Mouse (Mus musculus): ENCODE measurements at regions not wholly inside any gene's neighbourhood (a gene's known extent, or its start where the extent isn't known, plus 50 kb on each side); places are given as distances from the start of the nearest gene placed in this dataset.

- no peak for DNase-seq (ENCODE audit: low read depth, low spot score)
- no peaks in the 10 kb centered on the region for H3K79me2 ChIP-seq (ENCODE audit: control insufficient read depth, insufficient read depth, low read length, poor library complexity)
- TF ChIP-seq ZKSCAN1 (IDR thresholded peaks at IDR 0.05; ENCODE audit: low read depth, low read length): no peak
- TF ChIP-seq NRF1 (IDR thresholded peaks at IDR 0.05; ENCODE audit: insufficient read depth, low read depth, low read length, poor library complexity, severe bottlenecking): no peak
- H3K4me1 ChIP-seq (ENCODE audit: control insufficient read depth in 1 of 2, insufficient read depth in 2 of 2, low read length in 2 of 2): no peaks in the 10 kb centered on the region
- no peak overlapping the region for H3K27ac ChIP-seq (ENCODE audit: control insufficient read depth, low read depth, low read length)
- no peaks in the 10 kb centered on the region for H3K36me3 ChIP-seq (ENCODE audit: control insufficient read depth in 1 of 2, insufficient read depth in 2 of 2, low read length in 2 of 2)
- H3K27me3 ChIP-seq (ENCODE audit: control insufficient read depth in 1 of 2, insufficient read depth in 2 of 2, low read length in 2 of 2): no peaks in the 10 kb centered on the region
- H3K9ac ChIP-seq (ENCODE audit: control insufficient read depth, low read depth, low read length, poor library complexity, severe bottlenecking): no peak overlapping the region
- no peaks in the 10 kb centered on the region for H3K9me3 ChIP-seq (replicated peaks; ENCODE audit: insufficient read depth, low read length)
- no peak overlapping the region for H3K4me3 ChIP-seq (ENCODE audit: control insufficient read depth in 1 of 2, insufficient read depth in 1 of 2, low read depth in 2 of 2, low read length in 2 of 2)
Measured at GRCm38 (mm10) chr5:39437463-39438201, 317.6 kb downstream of the Hs3st1 start.

GRCm38 (mm10) chr5:39426053-39426452 is 329.2 kb downstream of the Hs3st1 start:
- H3K4me3 ChIP-seq (ENCODE audit: control insufficient read depth in 1 of 2, insufficient read depth in 1 of 2, low read depth in 2 of 2, low read length in 2 of 2): no peak overlapping the region
- H3K4me1 ChIP-seq (ENCODE audit: control insufficient read depth in 1 of 2, insufficient read depth in 2 of 2, low read length in 2 of 2): no peaks in the 10 kb centered on the region
- H3K27me3 ChIP-seq (ENCODE audit: control insufficient read depth in 1 of 2, insufficient read depth in 2 of 2, low read length in 2 of 2): no peaks in the 10 kb centered on the region
- H3K36me3 ChIP-seq (ENCODE audit: control insufficient read depth in 1 of 2, insufficient read depth in 2 of 2, low read length in 2 of 2): no peaks in the 10 kb centered on the region
- H3K27ac ChIP-seq (ENCODE audit: control insufficient read depth, low read depth, low read length): no peak overlapping the region
- no peaks in the 10 kb centered on the region for H3K79me2 ChIP-seq (ENCODE audit: control insufficient read depth, insufficient read depth, low read length, poor library complexity)
- TF ChIP-seq ELF1 (IDR thresholded peaks at IDR 0.05; ENCODE audit: low read depth, low read length) (no peak), TBP (IDR thresholded peaks at IDR 0.05; ENCODE audit: low read depth, low read length) (no peak), MAZ (IDR thresholded peaks at IDR 0.05; ENCODE audit: low read depth, low read length) (no peak), TAL1 (IDR thresholded peaks at IDR 0.05; ENCODE audit: low read length) (no peak), BHLHE40 (IDR thresholded peaks at IDR 0.05; ENCODE audit: borderline replicate concordance, low read depth, low read length) (no peak), HCFC1 (IDR thresholded peaks at IDR 0.05; ENCODE audit: low read depth, low read length) (no peak)
- H3K9me3 ChIP-seq (replicated peaks; ENCODE audit: insufficient read depth, low read length): no peaks in the 10 kb centered on the region
- no peak overlapping the region for H3K9ac ChIP-seq (ENCODE audit: control insufficient read depth, low read depth, low read length, poor library complexity, severe bottlenecking)
- no peak for DNase-seq (ENCODE audit: low read depth, low spot score)

- Histone ChIP-seq H3K27me3 (ENCODE audit: control insufficient read depth in 1 of 2, insufficient read depth in 2 of 2, low read length in 2 of 2) (no peaks in the 10 kb centered on the region), H3K4me3 (ENCODE audit: control insufficient read depth in 1 of 2, insufficient read depth in 1 of 2, low read depth in 2 of 2, low read length in 2 of 2) (no peak overlapping the region), H3K9ac (ENCODE audit: control insufficient read depth, low read depth, low read length, poor library complexity, severe bottlenecking) (no peak overlapping the region), H3K9me3 (replicated peaks; ENCODE audit: insufficient read depth, low read length) (no peaks in the 10 kb centered on the region), H3K27ac (ENCODE audit: control insufficient read depth, low read depth, low read length) (no peak overlapping the region), H3K36me3 (ENCODE audit: control insufficient read depth in 1 of 2, insufficient read depth in 2 of 2, low read length in 2 of 2) (no peaks in the 10 kb centered on the region), H3K79me2 (ENCODE audit: control insufficient read depth, insufficient read depth, low read length, poor library complexity) (no peaks in the 10 kb centered on the region), H3K4me1 (ENCODE audit: control insufficient read depth in 1 of 2, insufficient read depth in 2 of 2, low read length in 2 of 2) (no peaks in the 10 kb centered on the region)
- TF ChIP-seq MAX (IDR thresholded peaks at IDR 0.05; ENCODE audit: low read length) (no peak), ZKSCAN1 (IDR thresholded peaks at IDR 0.05; ENCODE audit: low read depth, low read length) (no peak), ZNF384 (IDR thresholded peaks at IDR 0.05; ENCODE audit: low read depth, low read length) (no peak), SIN3A (IDR thresholded peaks at IDR 0.05; ENCODE audit: low read length) (no peak), MYC (IDR thresholded peaks at IDR 0.05; ENCODE audit: low read depth, low read length) (no peak), ETS1 (IDR thresholded peaks at IDR 0.05; ENCODE audit: low read depth, low read length) (no peak), NRF1 (IDR thresholded peaks at IDR 0.05; ENCODE audit: insufficient read depth, low read depth, low read length, poor library complexity, severe bottlenecking) (no peak), RCOR1 (IDR thresholded peaks at IDR 0.05; ENCODE audit: low read depth, low read length) (no peak), TBP (IDR thresholded peaks at IDR 0.05; ENCODE audit: low read depth, low read length) (no peak), BHLHE40 (IDR thresholded peaks at IDR 0.05; ENCODE audit: borderline replicate concordance, low read depth, low read length) (no peak), USF1 (IDR thresholded peaks at IDR 0.05; ENCODE audit: low read depth, low read length) (no peak), SMC3 (IDR thresholded peaks at IDR 0.05; ENCODE audit: low read depth, low read length) (no peak), MEF2A (IDR thresholded peaks at IDR 0.05; ENCODE audit: extremely low read depth, insufficient replicate concordance, low read depth, low read length, poor library complexity, severe bottlenecking) (no peak), POLR2A (IDR thresholded peaks at IDR 0.05; ENCODE audit: control insufficient read depth in 1 of 2, insufficient read depth in 1 of 2, low read depth in 1 of 2, low read length in 2 of 2, poor library complexity in 1 of 2) (no peak), TAL1 (IDR thresholded peaks at IDR 0.05; ENCODE audit: low read length) (no peak), TCF12 (IDR thresholded peaks at IDR 0.05; ENCODE audit: low read depth, low read length) (no peak), CHD2 (IDR thresholded peaks at IDR 0.05; ENCODE audit: low read length) (no peak), RAD21 (IDR thresholded peaks at IDR 0.05; ENCODE audit: low read depth, low read length) (no peak)
- DNase-seq (ENCODE audit: low read depth, low spot score): no peak
Measured at GRCm38 (mm10) chr5:39423720-39424119, 331.6 kb downstream of the Hs3st1 start.
